Mouse (Mus musculus) heart, embryonic 11.5 days (tissue): ENCODE data around the gene Timeless. TPM values are rescaled to one million over a fixed set of nuclear protein-coding genes. Genes with fewer than 3 reads are reported as not detected.

Experiments used
- ATAC-seq: fragments of 200-750 bp; cut with Nextera tagmentation; replicated peaks from 2 replicates; pipeline ENCODE4 v1.8.0; 2017; ENCODE audit warnings: moderate library complexity; ENCODE audit not compliant: insufficient number of reproducible peaks, low FRiP score, low TSS enrichment
- H3K27ac ChIP-seq: fragments of 300-500 bp; sonication (generic); 2 replicates; pipeline ENCODE4 v1.5.1; 2014; ENCODE audit warnings: mild to moderate bottlenecking, low read depth, low read length
- H3K27me3 ChIP-seq: fragments of 300-500 bp; sonication (generic); 2 replicates; pipeline ENCODE4 v1.6.1; 2014; ENCODE audit warnings: mild to moderate bottlenecking, low read length, mixed read lengths; ENCODE audit not compliant: control insufficient read depth, insufficient read depth
- H3K36me3 ChIP-seq: fragments of 300-500 bp; sonication (generic); 2 replicates; pipeline ENCODE4 v1.6.1; 2014; ENCODE audit warnings: mild to moderate bottlenecking, low read length, moderate library complexity, mixed read lengths; ENCODE audit not compliant: control insufficient read depth, insufficient read depth
- H3K4me1 ChIP-seq: fragments of 300-500 bp; sonication (generic); 2 replicates; pipeline ENCODE4 v1.6.1; 2014; ENCODE audit warnings: low read length; ENCODE audit not compliant: control insufficient read depth, insufficient read depth
- H3K4me2 ChIP-seq: fragments of 300-500 bp; sonication (generic); 2 replicates; pipeline ENCODE4 v1.6.1; 2014; ENCODE audit warnings: mild to moderate bottlenecking, moderate library complexity
- H3K4me3 ChIP-seq: fragments of 300-500 bp; sonication (generic); 2 replicates; pipeline ENCODE4 v1.5.1; 2014; ENCODE audit warnings: low read depth, low read length
- H3K9ac ChIP-seq: fragments of 300-500 bp; sonication (generic); 2 replicates; pipeline ENCODE4 v1.6.1; 2014; ENCODE audit warnings: mild to moderate bottlenecking, low read depth, low read length, moderate library complexity
- H3K9me3 ChIP-seq: fragments of 300-500 bp; sonication (generic); replicated peaks from 2 replicates; pipeline ENCODE4 v1.6.1; 2016; ENCODE audit warnings: low read length; ENCODE audit not compliant: control insufficient read depth
- WGBS: fragments of 180-500 bp; shearing (Covaris S2); extraction: QIAGEN DNeasy Blood & Tissue Kit; methylation state at CpG from one replicate; pipeline ENCODE4 v1.1.7; 2014; ENCODE audit not compliant: insufficient replicate concordance; 5-methylcytosine and 5-hydroxymethylcytosine counted together
- polyA plus RNA-seq: library from polyadenylated mRNA; unstranded; fragments of >200 nt; fragmentation: Nextera tagmentation; extraction: Ambion mirVana; gene quantifications from 2 replicates; pipeline ENCODE4 v1.2.1, GENCODE M21; 2014

Timeless gene
- polyA plus RNA-seq, 1 experiment from 2014 or later, result 34.2 TPM

DNA sequence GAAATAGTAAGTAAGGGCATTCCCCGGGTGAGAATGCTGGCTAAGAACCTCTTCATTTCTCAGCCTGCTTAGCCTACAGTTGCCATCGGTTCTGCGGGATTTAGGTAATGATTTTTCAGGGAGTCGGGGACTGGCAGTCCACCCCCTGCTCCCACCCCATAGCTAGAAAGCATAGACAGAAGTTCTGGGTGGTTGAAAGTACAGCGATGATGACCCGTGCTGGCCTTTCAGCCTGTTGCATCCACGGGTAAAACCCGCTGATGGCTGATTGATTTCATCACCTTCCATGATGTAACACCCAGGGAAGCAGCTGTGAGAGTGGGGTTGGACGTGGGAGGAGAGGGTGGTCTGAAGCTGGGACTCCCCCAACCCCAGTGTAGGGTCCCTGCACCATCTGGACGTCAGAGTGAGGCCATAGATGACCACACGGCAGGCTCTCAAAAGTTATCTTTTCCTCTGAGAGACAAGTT lies 66.9 kb downstream of the Timeless start, which contains the start of gene Il23a:
TSS of gene Il23a (minus strand) at position 51 of the 470 bp plus-strand sequence.
- 70% methylated on average over 11 of the region's 11 CpGs for WGBS
- H3K27ac ChIP-seq, result peak within 1 kb of the TSS; percentile 75
- no peak within 1 kb of the TSS for H3K4me3 ChIP-seq
- no peak for ATAC-seq
- peaks cover 17% of the 10 kb centered on the region for H3K4me1 ChIP-seq
- no peaks in the 10 kb centered on the region for H3K27me3 ChIP-seq
- H3K9me3 ChIP-seq, result no peaks in the 10 kb centered on the region
- no peaks in the 10 kb centered on the region for H3K36me3 ChIP-seq
- 0 out of 2 replicates have a peak within 1 kb of the TSS, but pooled peaks have one; percentile 22 for H3K9ac ChIP-seq
- peak within 1 kb of the TSS; percentile 27; the same call in 1 of the 2 replicates for H3K4me2 ChIP-seq

DNA sequence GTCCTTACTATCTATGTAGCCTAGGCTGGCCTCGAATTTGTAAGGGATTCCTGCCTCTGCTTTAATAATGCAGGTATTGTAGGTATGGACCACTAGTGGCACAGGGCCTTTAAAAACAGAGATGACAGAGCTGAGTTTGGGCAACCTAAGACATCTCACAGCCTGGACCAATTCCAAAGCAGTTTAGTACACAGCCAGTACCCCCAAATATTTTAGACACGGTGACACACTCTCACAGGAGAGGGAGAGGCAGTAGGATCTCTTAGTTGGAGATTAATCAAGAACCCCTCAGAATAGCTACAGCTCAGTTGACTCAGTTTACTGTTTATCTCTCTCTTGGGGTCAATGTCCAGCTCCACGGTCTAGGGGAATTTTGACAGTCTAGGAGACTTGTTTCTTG lies 70.5 kb downstream of the Timeless start:
- ATAC-seq, result no peak
- Histone ChIP-seq H3K9me3 (no peaks in the 10 kb centered on the region), H3K27ac (peak overlapping the region; percentile 91)

More for the DNA sequence above, 70.5 kb downstream of the Timeless start:
- no peaks in the 10 kb centered on the region for H3K27me3 ChIP-seq
- H3K4me2 ChIP-seq, result peak overlapping the region; percentile 80
- H3K4me1 ChIP-seq, result peaks cover 15% of the 10 kb centered on the region
- peak overlapping the region; percentile 69 for H3K4me3 ChIP-seq
- WGBS, result 32% methylated on average over 3 of the region's 3 CpGs
- H3K36me3 ChIP-seq, result no peaks in the 10 kb centered on the region
- peak overlapping the region; percentile 94 for H3K9ac ChIP-seq

Other genes with a start within 250 kb of the Timeless start
- not detected in 2 replicates for gene Hsd17b6, start 224.5 kb upstream of the Timeless start, polyA plus RNA-seq
- 56.0 and 61.4 TPM in 2 replicates for gene Prim1, start 216.9 kb upstream of the Timeless start, polyA plus RNA-seq
- gene Naca, start 196.5 kb upstream of the Timeless start, polyA plus RNA-seq, result 678 and 713 TPM in 2 replicates
- 354 and 377 TPM in 2 replicates for gene Ptges3, start 173.1 kb upstream of the Timeless start, polyA plus RNA-seq
- 4,523 and 4,948 TPM in 2 replicates for gene Atp5b, start 148.8 kb upstream of the Timeless start, polyA plus RNA-seq
- 10.9 and 21.7 TPM in 2 replicates for gene Baz2a, start 140.5 kb upstream of the Timeless start, polyA plus RNA-seq
- gene Rbms2, start 51.8 kb upstream of the Timeless start, polyA plus RNA-seq, result 36.1 and 38.5 TPM in 2 replicates
- gene Gls2, start 37.6 kb upstream of the Timeless start, polyA plus RNA-seq, result 0.89 and 1.3 TPM in 2 replicates
- gene Spryd4, start 20.3 kb upstream of the Timeless start, polyA plus RNA-seq, result 40.4 and 41.4 TPM in 2 replicates
- not detected in 2 replicates for gene Mip, start 6.2 kb upstream of the Timeless start, polyA plus RNA-seq
- gene Apon, start 22.0 kb downstream of the Timeless start, polyA plus RNA-seq, result 0.24 TPM in 1 of 2 replicates, not detected in the other
- 0.49 TPM in 1 of 2 replicates, not detected in the other for gene Apof, start 36.6 kb downstream of the Timeless start, polyA plus RNA-seq
- 8.6 and 11.0 TPM in 2 replicates for gene Stat2, start 38.5 kb downstream of the Timeless start, polyA plus RNA-seq
- gene Il23a, start 66.7 kb downstream of the Timeless start, polyA plus RNA-seq, result 0.86 and 0.89 TPM in 2 replicates
- 25.9 and 27.7 TPM in 2 replicates for gene Pan2, start 71.3 kb downstream of the Timeless start, polyA plus RNA-seq
- 206 and 224 TPM in 2 replicates for gene Cnpy2, start 90.4 kb downstream of the Timeless start, polyA plus RNA-seq
- gene Cs, start 105.7 kb downstream of the Timeless start, polyA plus RNA-seq, result 424 and 466 TPM in 2 replicates
- 12.6 and 14.0 TPM in 2 replicates for gene Coq10a, start 136.9 kb downstream of the Timeless start, polyA plus RNA-seq
- gene Ankrd52, start 145.1 kb downstream of the Timeless start, polyA plus RNA-seq, result 9.3 and 11.7 TPM in 2 replicates
- gene Slc39a5, start 169.2 kb downstream of the Timeless start, polyA plus RNA-seq, result 0.52 TPM in 1 of 2 replicates, not detected in the other
- 61.6 and 70.8 TPM in 2 replicates for gene Nabp2, start 179.4 kb downstream of the Timeless start, polyA plus RNA-seq
- 24.5 and 24.8 TPM in 2 replicates for gene Rnf41, start 179.6 kb downstream of the Timeless start, polyA plus RNA-seq
- 70.8 and 82.8 TPM in 2 replicates for gene Smarcc2, start 227.2 kb downstream of the Timeless start, polyA plus RNA-seq